Mouse (Mus musculus) cerebellum, postnatal 10 days (tissue): ENCODE measurements at regions not wholly inside any gene's neighbourhood (a gene's known extent, or its start where the extent isn't known, plus 50 kb on each side); places are given as distances from the start of the nearest gene placed in this dataset.
"Not testable (repeated sequence)": the region's sequence is repeated elsewhere in the genome, so short reads cannot be mapped to it uniquely, and the experiment has no call there.

ENCODE experiments used
- DNase-seq, 2 experiments: peaks; one replicate each; pipeline ENCODE4 v3.0.0; 2021; ENCODE audit warnings: mixed read lengths in 2 of 2

DNA sequence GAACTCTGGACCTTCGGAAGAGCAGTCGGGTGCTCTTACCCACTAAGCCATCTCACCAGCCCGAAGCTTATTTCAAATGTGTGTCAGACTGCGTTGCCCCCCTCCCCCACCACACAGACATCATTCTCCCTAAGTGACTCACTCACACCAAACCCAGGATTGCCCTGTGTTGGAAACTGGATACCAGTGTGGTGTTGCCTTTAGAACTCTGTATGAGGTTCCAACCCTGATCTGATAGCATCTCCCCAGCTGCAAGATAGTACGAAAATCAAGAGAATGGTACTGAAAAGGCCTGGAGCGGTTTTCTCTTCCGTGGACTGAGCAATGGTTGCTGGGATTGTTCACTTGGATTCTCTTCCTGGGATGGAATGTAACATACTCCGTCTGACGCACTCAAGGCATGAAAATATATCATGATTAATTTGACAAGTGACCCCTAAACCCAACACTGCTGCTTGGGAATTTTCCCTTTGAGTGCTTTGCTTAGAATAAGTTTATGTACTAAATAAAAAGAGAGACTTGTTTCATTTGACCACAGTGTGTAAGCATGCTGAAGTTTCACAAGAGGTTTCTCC lies 63.0 kb downstream of the Hand2 start:
- DNase-seq, result no peak

GRCm38 (mm10) chr8:57387627-57388026 lies 66.8 kb downstream of the Hand2 start:
- no peak for DNase-seq

GRCm38 (mm10) chr8:57388579-57388978 lies 67.1 kb upstream of the Scrg1 start:
- no peak for DNase-seq

DNA sequence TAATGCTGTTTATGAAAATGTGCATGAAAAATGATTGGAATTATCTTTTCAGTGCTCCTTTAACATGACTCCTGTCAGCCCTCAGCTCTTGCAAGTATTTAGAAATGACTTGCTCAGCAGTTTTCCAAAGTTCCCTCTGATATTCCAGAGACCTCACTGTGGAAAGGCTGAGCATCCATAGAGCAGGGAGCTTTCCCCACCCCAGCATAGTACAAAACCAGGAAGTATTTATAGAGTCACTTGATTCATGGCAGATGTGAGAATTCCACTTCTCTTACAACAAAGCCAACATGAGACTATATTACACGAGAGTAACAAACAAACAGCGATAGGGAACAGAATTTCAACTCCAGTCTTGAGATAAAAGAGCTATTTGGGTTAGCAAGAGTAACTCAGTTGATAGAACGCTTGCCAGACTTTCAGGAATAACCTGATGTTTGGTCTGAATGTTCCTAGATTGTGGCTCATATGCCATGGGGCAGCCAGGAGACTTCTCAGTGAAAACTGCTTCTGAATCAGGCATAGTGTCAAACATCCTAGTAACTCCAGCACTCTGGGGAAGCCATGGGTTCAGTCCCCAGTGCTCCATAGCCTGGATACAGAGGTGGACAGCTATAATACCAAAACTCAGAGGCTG lies 57.6 kb upstream of the Scrg1 start:
- no peak for DNase-seq

DNA sequence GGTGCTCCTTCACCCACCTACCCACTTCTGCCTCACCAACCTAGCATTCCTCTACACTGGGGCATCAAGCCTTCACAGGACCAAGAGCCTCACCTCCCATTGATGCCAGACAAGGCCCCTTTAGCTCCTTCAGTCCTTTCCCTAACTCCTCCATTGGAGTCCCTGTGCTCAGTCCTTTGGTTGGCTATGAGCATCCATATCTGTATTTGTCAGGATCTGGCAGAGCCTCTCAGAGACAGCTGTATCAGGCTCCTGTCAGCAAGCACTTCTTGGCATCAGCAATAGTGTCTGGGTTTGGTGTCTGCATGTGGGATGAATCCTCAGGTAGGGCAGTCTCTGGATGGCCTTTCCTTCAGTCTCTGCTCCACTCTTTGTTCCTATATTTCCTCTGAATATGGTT lies 55.6 kb upstream of the Scrg1 start:
- DNase-seq, result not testable (repeated sequence)

DNA sequence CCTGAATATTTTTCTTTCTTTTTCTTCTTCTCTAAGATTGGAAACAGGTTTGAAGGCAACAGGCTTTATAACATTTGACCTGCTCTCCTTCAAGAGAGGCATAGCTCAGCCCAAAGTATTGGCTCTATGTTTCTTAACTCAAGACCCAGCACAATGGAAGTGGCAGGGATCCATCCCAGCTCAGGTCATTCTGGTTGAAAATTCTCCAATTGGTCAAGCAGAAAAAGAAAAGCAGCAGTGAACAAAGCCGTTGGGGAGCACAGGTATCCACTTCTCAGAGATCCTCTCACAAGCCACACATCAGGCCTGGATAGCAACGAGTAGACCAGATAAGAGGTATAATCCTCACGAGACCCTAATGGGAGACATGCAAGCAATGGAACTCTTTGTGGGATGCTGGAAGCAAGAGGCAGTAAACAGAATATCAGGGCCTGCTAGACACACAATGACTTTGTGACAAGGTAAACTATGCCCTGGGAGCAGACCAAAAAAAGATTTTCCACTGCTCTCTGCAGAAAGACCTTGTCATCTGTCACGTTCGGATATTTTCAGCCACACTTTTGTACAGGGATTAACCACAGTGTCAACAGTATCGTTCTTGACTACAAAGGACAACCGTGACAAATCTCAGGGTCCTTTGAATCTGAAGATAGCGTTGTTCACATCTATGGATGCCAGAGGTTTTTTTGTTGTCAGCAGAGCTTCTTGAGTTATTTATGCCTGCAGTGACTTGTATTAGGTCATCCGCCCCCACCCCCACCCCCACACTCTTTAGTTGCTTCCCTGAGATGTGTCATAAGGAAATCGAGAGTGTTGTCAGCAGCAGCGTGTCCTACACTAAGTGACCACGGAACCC lies 54.7 kb upstream of the Scrg1 start:
- no peak for DNase-seq

- no peak for DNase-seq
These were observed 54.1 kb upstream of the Scrg1 start for GRCm38 (mm10) chr8:57401661-57402060.

- DNase-seq, result no peak
These were observed 53.5 kb upstream of the Scrg1 start for GRCm38 (mm10) chr8:57402200-57402599.

DNA sequence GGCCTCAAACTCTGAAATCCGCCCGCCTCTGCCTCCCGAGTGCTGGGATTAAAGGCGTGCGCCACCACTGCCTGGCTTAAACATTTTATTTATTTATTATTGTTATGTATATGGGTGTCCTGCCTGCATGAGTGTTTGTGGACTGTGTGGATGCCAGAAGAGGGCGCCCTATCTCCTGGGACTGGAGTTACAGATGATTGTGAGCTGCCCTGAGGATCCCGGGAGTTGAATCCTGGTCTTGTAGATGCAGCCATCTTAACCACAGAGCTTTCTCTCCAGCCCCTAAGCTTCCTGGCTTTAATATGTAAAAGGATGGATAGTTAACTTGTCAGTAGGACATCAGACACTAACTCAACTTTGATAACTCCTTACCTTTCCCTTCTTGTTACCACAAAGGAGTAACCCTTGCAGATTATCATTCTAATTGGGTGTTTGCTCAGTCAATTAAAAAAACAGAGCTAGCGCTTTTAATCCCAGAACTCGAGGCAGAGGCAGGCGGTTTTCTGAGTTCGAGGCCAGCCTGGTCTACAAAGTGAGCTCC lies 52.0 kb upstream of the Scrg1 start:
- DNase-seq, result peak; percentile 18 to 39

DNA sequence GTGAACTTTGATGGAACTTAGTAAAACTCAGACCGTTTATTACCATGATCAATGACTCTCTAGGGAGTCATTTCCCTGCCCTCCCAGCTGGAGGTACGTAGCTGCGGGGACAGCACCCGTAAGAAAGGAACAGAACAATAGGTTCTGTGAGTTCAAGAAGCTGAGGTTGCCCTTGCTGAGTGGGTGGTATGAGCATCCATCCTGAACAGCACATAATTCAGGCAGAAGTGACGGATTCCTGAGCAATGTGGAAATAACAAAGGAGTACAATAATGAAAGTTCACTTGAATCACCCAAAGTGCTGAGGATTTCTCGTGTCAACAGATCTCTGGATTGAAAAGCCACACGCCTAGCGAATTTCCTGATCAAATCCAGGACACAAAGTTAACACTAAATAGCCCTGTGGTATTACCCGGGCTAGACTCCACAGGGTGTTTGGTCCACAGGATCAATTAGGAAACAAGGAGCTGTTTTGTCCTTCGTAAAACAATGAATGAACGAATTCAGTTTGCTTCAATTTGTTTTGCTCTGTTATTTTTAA lies 50.4 kb upstream of the Scrg1 start:
- DNase-seq, result no peak
